Comparison of ENCODE assay signal across 10 mouse cellular contexts in the genomic region with DNA sequence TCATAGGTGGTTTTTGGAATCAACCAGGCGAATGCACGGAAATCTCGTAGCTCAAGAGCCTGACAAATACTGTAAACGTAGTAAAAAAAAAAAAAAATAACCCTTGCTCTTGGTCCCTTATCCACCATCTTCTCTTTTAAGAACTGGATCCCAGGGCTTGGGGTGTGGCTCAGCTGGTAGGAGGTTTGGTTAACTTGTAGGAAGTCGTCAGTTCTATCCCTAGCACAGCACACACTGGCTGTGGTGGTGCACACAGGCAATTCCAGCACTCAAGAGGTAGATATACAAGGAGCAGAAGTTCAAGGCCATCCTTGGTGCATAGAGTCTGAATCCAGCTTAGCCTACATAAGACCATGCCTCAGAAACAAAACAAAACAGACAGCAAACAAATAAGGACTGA. TPM values are rescaled to one million over a fixed set of nuclear protein-coding genes. Genes with fewer than 3 reads are reported as not detected.
DNase-seq lines count a peak whose midpoint lies in the region; ATAC-seq and TF ChIP-seq lines count a peak whose summit lies in the region.
"Had no signal": no experiment of that assay in that cellular context is flagged by ENCODE, and none has a peak within 500 bp of the region (broad histone marks: within the 10 kb centered on the region; RNA-seq: fewer than 3 reads in every experiment).

No protein-coding gene starts in this region.

- no peak for TF ChIP-seq CTCF in thymus, adult 2 months (IDR thresholded peaks at IDR 0.05; ENCODE audit: borderline replicate concordance, control insufficient read depth, extremely low read depth, insufficient read depth, low read length, poor library complexity)

- WGBS in heart, embryonic 12.5 days, result 76% methylated on average over 5 of the region's 5 CpGs
- 74% methylated on average over 5 of the region's 5 CpGs for WGBS in thymus, adult 2 months
- WGBS in intestine, embryonic 16.5 days, result 67% methylated on average over 5 of the region's 5 CpGs
- 67% methylated on average over 5 of the region's 5 CpGs for WGBS in stomach, embryonic 16.5 days

- H3K36me3 ChIP-seq in heart, embryonic 12.5 days, result no peaks in the 10 kb centered on the region
- no peaks in the 10 kb centered on the region for H3K36me3 ChIP-seq in thymus, adult 2 months (ENCODE audit: control insufficient read depth, insufficient read depth, low read length)
- H3K36me3 ChIP-seq in intestine, embryonic 16.5 days (ENCODE audit: control insufficient read depth, insufficient read depth, low read length), result no peaks in the 10 kb centered on the region
- no peaks in the 10 kb centered on the region for H3K36me3 ChIP-seq in stomach, embryonic 16.5 days (ENCODE audit: control insufficient read depth, insufficient read depth, low read length)
- H3K36me3 ChIP-seq: midbrain, embryonic 12.5 days had no signal

- peak overlapping the region; percentile 44 for H3K4me2 ChIP-seq in heart, embryonic 12.5 days
- H3K4me2 ChIP-seq in intestine, embryonic 16.5 days (ENCODE audit: low read depth, low read length), result no peak overlapping the region
- H3K4me2 ChIP-seq in stomach, embryonic 16.5 days (ENCODE audit: low read depth, low read length), result peak overlapping the region; percentile 37
- H3K4me2 ChIP-seq: midbrain, embryonic 12.5 days had no signal

- H3K4me1 ChIP-seq in heart, embryonic 12.5 days (replicated peaks), result peaks cover 16% of the 10 kb centered on the region
- H3K4me1 ChIP-seq in thymus, adult 2 months (replicated peaks; ENCODE audit: control insufficient read depth, insufficient read depth, low read length), result peaks cover 18% of the 10 kb centered on the region
- H3K4me1 ChIP-seq in intestine, embryonic 16.5 days (ENCODE audit: control insufficient read depth, insufficient read depth, low read length), result peaks cover 10% of the 10 kb centered on the region
- H3K4me1 ChIP-seq in stomach, embryonic 16.5 days (ENCODE audit: control insufficient read depth, insufficient read depth, low read length), result peaks cover 11% of the 10 kb centered on the region

- peak overlapping the region; percentile 64; the same call in 1 of the 2 replicates for H3K27ac ChIP-seq in heart, embryonic 12.5 days (ENCODE audit: poor library complexity, severe bottlenecking)
- peak overlapping the region; percentile 75 for H3K27ac ChIP-seq in thymus, adult 2 months (ENCODE audit: control insufficient read depth, insufficient read depth, low read length)
- H3K27ac ChIP-seq in intestine, embryonic 16.5 days (ENCODE audit: low read length), result peak overlapping the region; percentile 71
- H3K27ac ChIP-seq in stomach, embryonic 16.5 days (ENCODE audit: low read length), result peak overlapping the region; percentile 77
- H3K27ac ChIP-seq: midbrain, embryonic 12.5 days had no signal

- DNase-seq in heart, adult 18-20 months, result no peak
- no peak for DNase-seq in thymus, adult 2 months
- no peak for DNase-seq in thymus, postnatal 36 days
- no peak for DNase-seq in right cerebral cortex, postnatal 10 days (ENCODE audit: low spot score in 2 of 2)
- DNase-seq in adipocyte (ENCODE audit: low spot score), result no peak

- no peaks in the 10 kb centered on the region for H3K27me3 ChIP-seq in heart, embryonic 12.5 days (replicated peaks)
- no peaks in the 10 kb centered on the region for H3K27me3 ChIP-seq in thymus, adult 2 months (ENCODE audit: control insufficient read depth, insufficient read depth, low read length)
- no peaks in the 10 kb centered on the region for H3K27me3 ChIP-seq in intestine, embryonic 16.5 days (replicated peaks; ENCODE audit: control insufficient read depth, insufficient read depth, low read length)
- H3K27me3 ChIP-seq in stomach, embryonic 16.5 days (ENCODE audit: control insufficient read depth, insufficient read depth, low read length), result no peaks in the 10 kb centered on the region
- H3K27me3 ChIP-seq: midbrain, embryonic 12.5 days had no signal

- no peak for ATAC-seq in heart, embryonic 12.5 days (ENCODE audit: insufficient number of reproducible peaks, low FRiP score)
- ATAC-seq in intestine, embryonic 16.5 days, result peak; percentile 47; the same call in 1 of the 2 replicates
- no peak for ATAC-seq in stomach, embryonic 16.5 days (ENCODE audit: insufficient read depth, low FRiP score)

- H3K9me3 ChIP-seq in heart, embryonic 12.5 days (replicated peaks), result no peaks in the 10 kb centered on the region
- no peaks in the 10 kb centered on the region for H3K9me3 ChIP-seq in intestine, embryonic 16.5 days (ENCODE audit: control insufficient read depth, low read length)
- no peaks in the 10 kb centered on the region for H3K9me3 ChIP-seq in stomach, embryonic 16.5 days (replicated peaks; ENCODE audit: control insufficient read depth, low read length)
- H3K9me3 ChIP-seq: midbrain, embryonic 12.5 days had no signal

- H3K9ac ChIP-seq in heart, embryonic 12.5 days, result no peak overlapping the region
- H3K9ac ChIP-seq in intestine, embryonic 16.5 days (ENCODE audit: low read depth, low read length), result no peak overlapping the region
- H3K9ac ChIP-seq in stomach, embryonic 16.5 days (ENCODE audit: low read length), result no peak overlapping the region
- H3K9ac ChIP-seq: midbrain, embryonic 12.5 days had no signal

- TF ChIP-seq POLR2A in thymus, adult 2 months (IDR thresholded peaks at IDR 0.05; ENCODE audit: control insufficient read depth, extremely low read depth, insufficient read depth, low read length, poor library complexity), result no peak

- H3K4me3 ChIP-seq in heart, embryonic 12.5 days, result no peak overlapping the region
- H3K4me3 ChIP-seq in thymus, adult 2 months (ENCODE audit: control insufficient read depth, insufficient read depth, low read length), result no peak overlapping the region
- no peak overlapping the region for H3K4me3 ChIP-seq in intestine, embryonic 16.5 days (ENCODE audit: low read length)
- H3K4me3 ChIP-seq in stomach, embryonic 16.5 days (replicated peaks; ENCODE audit: low read length), result no peak overlapping the region
- H3K4me3 ChIP-seq: layer of hippocampus, adult 2 months; midbrain, embryonic 12.5 days had no signal

RNA-seq across cellular contexts. Expression of a gene that starts 44.5 kb away (rescaled TPM):
- polyA plus RNA-seq in heart, embryonic 12.5 days (2016; fragmentation: Nextera tagmentation; extraction: Ambion mirVana), result 108 and 115 TPM in 2 replicates
- total RNA-seq in heart, adult 18-20 months (2021), result 100 to 1,000 TPM; 105 to 116 TPM
- 12.4 and 14.7 TPM in 2 replicates for polyA plus RNA-seq in thymus, adult 2 months (2012; rRNA removed)
- polyA plus RNA-seq in intestine, embryonic 16.5 days (2015; fragmentation: Nextera tagmentation; extraction: Ambion mirVana), result 51.5 and 56.0 TPM in 2 replicates
- polyA plus RNA-seq in stomach, embryonic 16.5 days (2015; fragmentation: Nextera tagmentation; extraction: Ambion mirVana), result 108 and 116 TPM in 2 replicates

RNA-seq across cellular contexts. Expression of a gene that starts 48.2 kb away (rescaled TPM):
- polyA plus RNA-seq in heart, embryonic 12.5 days (2016; fragmentation: Nextera tagmentation; extraction: Ambion mirVana), result 0.77 and 1.1 TPM in 2 replicates
- 1 to 10 TPM; 3.8 to 4.0 TPM for total RNA-seq in heart, adult 18-20 months (2021)
- polyA plus RNA-seq in thymus, adult 2 months (2012; rRNA removed), result 5.6 and 6.4 TPM in 2 replicates
- polyA plus RNA-seq in intestine, embryonic 16.5 days (2015; fragmentation: Nextera tagmentation; extraction: Ambion mirVana), result 2.7 and 2.9 TPM in 2 replicates
- polyA plus RNA-seq in stomach, embryonic 16.5 days (2015; fragmentation: Nextera tagmentation; extraction: Ambion mirVana), result 1.9 and 2.8 TPM in 2 replicates
